Mouse (Mus musculus) lung, embryonic 15.5 days (tissue): Measurements from ENCODE around the gene Dcst1. TPM values are rescaled to one million over a fixed set of nuclear protein-coding genes. Genes with fewer than 3 reads are reported as not detected.
A peak's percentile ranks its signal among the peaks of the same experiment; 100 is the strongest.

Source experiments
- ATAC-seq: fragments of 200-750 bp; cut with Nextera tagmentation; 2 replicates; pipeline ENCODE4 v1.8.0; 2017; ENCODE audit warnings: moderate number of reproducible peaks, borderline replicate concordance; ENCODE audit not compliant: low FRiP score, low TSS enrichment; ENCODE audit errors: extremely low read depth
- H3K27ac ChIP-seq: fragments of 300-500 bp; sonication (generic); 2 replicates; pipeline ENCODE4 v1.5.1; 2015; ENCODE audit warnings: moderate library complexity, mild to moderate bottlenecking, inconsistent platforms
- H3K27me3 ChIP-seq: fragments of 300-500 bp; sonication (generic); 2 replicates; pipeline ENCODE4 v1.6.1; 2015; ENCODE audit warnings: inconsistent platforms
- H3K36me3 ChIP-seq: fragments of 300-500 bp; sonication (generic); 2 replicates; pipeline ENCODE4 v1.6.1; 2015; ENCODE audit warnings: inconsistent platforms
- H3K4me1 ChIP-seq: fragments of 300-500 bp; sonication (generic); 2 replicates; pipeline ENCODE4 v1.6.1; 2015; ENCODE audit warnings: inconsistent platforms
- H3K4me2 ChIP-seq: fragments of 300-500 bp; sonication (generic); 2 replicates; pipeline ENCODE4 v1.6.1; 2015; ENCODE audit warnings: inconsistent platforms, mild to moderate bottlenecking, moderate library complexity
- H3K4me3 ChIP-seq: fragments of 300-500 bp; sonication (generic); 2 replicates; pipeline ENCODE4 v1.5.1; 2015; ENCODE audit warnings: mild to moderate bottlenecking, inconsistent platforms
- H3K9ac ChIP-seq: fragments of 300-500 bp; sonication (generic); 2 replicates; pipeline ENCODE4 v1.6.1; 2015; ENCODE audit warnings: inconsistent platforms
- H3K9me3 ChIP-seq: fragments of 300-500 bp; sonication (generic); 2 replicates; pipeline ENCODE4 v1.6.1; 2016; ENCODE audit warnings: inconsistent platforms
- WGBS: fragments of 180-500 bp; shearing (Covaris S2); methylation state at CpG from one replicate; pipeline ENCODE4 v1.1.7; 2015; 5-methylcytosine and 5-hydroxymethylcytosine counted together
- polyA plus RNA-seq: library from polyadenylated mRNA; unstranded; fragments of >200 nt; fragmentation: Nextera tagmentation; extraction: Ambion mirVana; gene quantifications from 2 replicates; pipeline ENCODE4 v1.2.1, GENCODE M21; 2015

Gene Dcst1
- polyA plus RNA-seq, 1 experiment from 2014 or later = 0.21 TPM

DNA sequence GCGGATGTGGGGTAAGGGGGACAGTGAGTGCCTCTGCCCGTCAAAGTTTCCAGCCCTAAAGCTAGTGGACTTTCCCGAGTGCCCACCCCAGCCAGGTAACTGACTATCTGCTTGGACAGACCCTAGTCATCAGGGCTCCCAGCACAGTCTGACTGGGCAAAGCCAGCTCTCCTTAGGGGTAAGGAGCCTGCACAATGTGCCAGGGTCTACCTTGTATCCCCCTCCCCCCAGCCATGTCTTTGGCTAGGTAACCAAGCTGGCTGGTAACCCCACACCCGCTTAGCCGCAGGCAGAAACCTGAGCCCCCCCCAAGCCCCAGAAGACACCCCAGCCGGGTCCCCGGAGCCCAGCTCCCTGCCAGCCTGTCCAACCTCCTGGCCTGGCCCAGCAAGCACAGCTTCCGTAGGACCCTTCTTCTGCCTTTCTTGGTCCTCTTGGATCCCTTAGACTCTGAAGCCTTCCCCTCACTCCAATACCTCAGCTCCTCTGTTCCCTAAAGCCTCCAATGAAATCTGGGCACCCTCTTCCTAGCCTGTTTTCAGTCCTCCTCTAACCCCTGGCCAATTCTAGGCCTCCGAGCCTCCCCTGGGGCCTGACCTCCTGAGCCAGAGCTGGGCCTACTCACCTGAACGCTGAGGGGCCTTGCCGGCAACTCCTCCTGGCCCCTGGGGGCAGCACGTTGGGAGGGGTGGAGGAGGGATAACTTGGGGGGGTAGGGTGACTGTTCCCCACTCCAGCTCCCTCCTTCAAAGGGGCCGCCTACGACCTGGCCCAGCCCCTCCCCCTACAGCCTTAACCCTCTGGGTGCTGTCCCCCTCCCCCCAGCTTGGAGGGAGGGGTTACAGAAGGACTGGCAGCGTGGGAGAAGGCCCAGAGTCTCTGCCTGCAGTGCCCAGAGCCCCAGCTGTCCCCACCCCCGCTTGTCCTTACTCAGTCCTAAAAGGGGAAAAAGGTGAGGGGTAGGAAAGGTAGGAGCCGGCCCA, 21.7 kb upstream of the Dcst1 start:
- Histone ChIP-seq H3K4me2 (peak overlapping the region; percentile 22; the same call in 1 of the 2 replicates), H3K27me3 (no peaks in the 10 kb centered on the region), H3K4me1 (peaks cover 75% of the 10 kb centered on the region), H3K9me3 (no peaks in the 10 kb centered on the region), H3K27ac (peak overlapping the region; percentile 27; the same call in 1 of the 2 replicates), H3K9ac (0 out of 2 replicates have a peak overlapping the region, but pooled peaks have one; percentile 4), H3K36me3 (no peaks in the 10 kb centered on the region), H3K4me3 (0 out of 2 replicates have a peak overlapping the region, but pooled peaks have one; percentile 1)
- ATAC-seq = no peak
- 54% methylated on average over 17 of the region's 17 CpGs for whole genome bisulfite sequencing

GRCm38 (mm10) chr3:89385451-89385850, 20.4 kb upstream of the Dcst1 start:
- Histone ChIP-seq H3K9ac (no peak overlapping the region), H3K36me3 (peaks cover 5% of the 10 kb centered on the region)
- no peak for ATAC-seq

DNA sequence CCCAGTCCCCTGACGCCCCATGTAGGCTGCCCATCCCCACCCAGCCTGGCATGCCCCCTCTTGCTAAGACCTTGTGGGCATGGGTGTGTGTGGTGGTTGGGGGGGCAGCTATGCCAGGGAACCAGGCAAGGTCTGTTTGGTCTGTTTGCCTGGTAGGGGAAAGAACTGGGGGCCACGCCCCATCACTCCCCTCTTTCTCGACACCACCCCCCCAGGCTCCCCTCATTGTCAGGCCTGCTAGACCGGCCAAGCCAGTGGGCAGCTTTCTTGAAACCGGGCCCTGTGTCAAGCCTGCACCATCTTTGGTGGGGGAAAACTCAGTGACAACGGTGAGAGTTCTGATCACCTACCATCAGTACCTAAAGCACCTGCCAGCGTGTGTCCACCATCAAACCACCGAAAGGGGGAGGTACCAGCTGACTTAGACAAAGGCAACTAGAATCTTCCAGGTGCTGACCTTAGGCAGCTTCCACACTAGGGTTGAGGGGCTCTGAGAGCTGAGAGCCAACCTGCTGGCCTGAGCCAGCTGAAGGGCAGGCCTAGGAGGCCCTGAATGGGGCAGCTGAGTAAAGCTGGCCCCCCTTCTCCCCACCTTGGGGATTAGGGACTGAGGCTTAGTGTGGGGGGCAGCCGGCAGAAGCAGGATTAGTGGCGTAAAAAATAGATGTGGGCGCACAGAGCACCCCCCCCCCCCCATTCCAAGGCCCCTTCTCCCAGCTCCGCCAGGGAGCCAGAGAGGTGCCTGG, 19.5 kb upstream of the Dcst1 start:
- ATAC-seq = no peak
- 70% methylated on average over 10 of the region's 12 CpGs for WGBS
- H3K4me1 ChIP-seq = peaks cover 53% of the 10 kb centered on the region

More at GRCm38 (mm10) chr3:89385451-89385850, 20.4 kb upstream of the Dcst1 start:
- H3K9me3 ChIP-seq = no peaks in the 10 kb centered on the region
- no peak overlapping the region for H3K4me3 ChIP-seq
- H3K4me1 ChIP-seq = peaks cover 62% of the 10 kb centered on the region
- no peaks in the 10 kb centered on the region for H3K27me3 ChIP-seq
- no peak overlapping the region for H3K4me2 ChIP-seq
- H3K27ac ChIP-seq = no peak overlapping the region
- 29% methylated on average over 9 of the region's 11 CpGs for WGBS

DNA sequence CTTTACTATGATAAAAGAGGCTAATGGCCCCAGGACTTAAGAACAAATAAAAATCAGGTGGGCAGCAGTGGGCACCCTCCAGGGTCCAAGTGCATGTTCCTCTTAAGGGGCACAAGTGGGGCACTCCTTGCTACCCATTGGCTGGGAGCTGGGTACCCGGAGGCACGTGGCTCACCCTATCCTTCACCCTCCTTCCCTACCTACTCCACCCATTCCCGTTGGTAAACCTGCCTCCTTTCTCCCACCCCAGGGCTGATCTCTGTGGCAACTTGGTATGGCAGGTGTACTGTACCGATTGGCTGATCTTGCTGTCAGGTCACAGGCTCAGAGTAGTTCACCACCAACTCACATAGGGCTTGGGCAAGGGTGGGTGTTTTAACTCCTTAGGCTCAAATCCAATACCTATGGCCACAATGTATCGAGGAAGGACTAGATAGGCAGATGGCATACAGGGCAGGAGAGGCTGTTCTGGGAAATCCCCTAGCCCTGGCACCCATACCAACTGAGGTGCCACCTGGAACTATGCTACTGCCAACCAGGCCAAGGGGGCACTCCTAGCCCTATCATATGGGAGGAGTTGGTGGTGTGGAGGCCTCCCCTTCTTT, 18.7 kb upstream of the Dcst1 start:
- no peak for ATAC-seq

More for the DNA sequence above, 19.5 kb upstream of the Dcst1 start:
- no peaks in the 10 kb centered on the region for H3K9me3 ChIP-seq
- H3K27ac ChIP-seq = peak overlapping the region; percentile 44; the same call in 1 of the 2 replicates
- no peak overlapping the region for H3K4me3 ChIP-seq
- H3K36me3 ChIP-seq = peaks cover 15% of the 10 kb centered on the region
- H3K9ac ChIP-seq = no peak overlapping the region
- H3K4me2 ChIP-seq = peak overlapping the region; percentile 16; the same call in 1 of the 2 replicates
- no peaks in the 10 kb centered on the region for H3K27me3 ChIP-seq

DNA sequence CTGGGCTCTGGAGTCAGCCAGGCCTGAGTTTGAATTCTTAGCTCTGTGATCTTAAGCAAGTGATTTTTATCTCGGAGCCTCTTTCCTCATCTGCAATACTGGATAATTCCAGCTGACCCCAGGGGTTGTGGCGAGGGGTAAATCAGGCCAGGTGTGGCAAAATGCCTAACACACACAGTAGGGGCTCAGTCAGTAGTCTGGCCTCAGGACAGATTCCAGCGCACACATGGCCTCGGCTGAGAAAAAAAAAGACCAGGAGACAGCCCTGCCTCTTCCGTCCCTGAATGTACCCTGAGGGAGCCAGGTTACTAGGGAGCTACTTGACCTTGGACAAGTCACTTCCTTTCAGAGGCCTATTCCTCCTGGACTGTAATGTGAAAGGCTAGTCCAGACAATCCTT, 17.9 kb upstream of the Dcst1 start:
- Histone ChIP-seq H3K9me3 (no peaks in the 10 kb centered on the region), H3K27ac (peak overlapping the region; percentile 24; the same call in 1 of the 2 replicates), H3K4me3 (no peak overlapping the region), H3K4me2 (no peak overlapping the region), H3K9ac (no peak overlapping the region), H3K27me3 (no peaks in the 10 kb centered on the region), H3K4me1 (peaks cover 56% of the 10 kb centered on the region), H3K36me3 (peaks cover 18% of the 10 kb centered on the region)
- WGBS = 79% methylated on average over 5 of the region's 5 CpGs
- ATAC-seq = no peak

More for the DNA sequence above, 18.7 kb upstream of the Dcst1 start:
- Histone ChIP-seq H3K4me3 (no peak overlapping the region), H3K4me2 (peak overlapping the region; percentile 16; the same call in 1 of the 2 replicates), H3K27me3 (no peaks in the 10 kb centered on the region), H3K4me1 (peaks cover 56% of the 10 kb centered on the region), H3K9ac (no peak overlapping the region), H3K9me3 (no peaks in the 10 kb centered on the region), H3K36me3 (peaks cover 18% of the 10 kb centered on the region), H3K27ac (0 out of 2 replicates have a peak overlapping the region, but pooled peaks have one; percentile 24)
- WGBS = 73% methylated on average over 5 of the region's 5 CpGs

GRCm38 (mm10) chr3:89382033-89382882, 17.2 kb upstream of the Dcst1 start:
- H3K4me1 ChIP-seq = peaks cover 56% of the 10 kb centered on the region
- WGBS = 86% methylated on average over 9 of the region's 9 CpGs
- ATAC-seq = no peak
- no peak overlapping the region for H3K4me2 ChIP-seq
- no peak overlapping the region for H3K4me3 ChIP-seq
- H3K9me3 ChIP-seq = no peaks in the 10 kb centered on the region
- H3K36me3 ChIP-seq = peaks cover 18% of the 10 kb centered on the region
- H3K27ac ChIP-seq = no peak overlapping the region
- H3K9ac ChIP-seq = no peak overlapping the region
- no peaks in the 10 kb centered on the region for H3K27me3 ChIP-seq

DNA sequence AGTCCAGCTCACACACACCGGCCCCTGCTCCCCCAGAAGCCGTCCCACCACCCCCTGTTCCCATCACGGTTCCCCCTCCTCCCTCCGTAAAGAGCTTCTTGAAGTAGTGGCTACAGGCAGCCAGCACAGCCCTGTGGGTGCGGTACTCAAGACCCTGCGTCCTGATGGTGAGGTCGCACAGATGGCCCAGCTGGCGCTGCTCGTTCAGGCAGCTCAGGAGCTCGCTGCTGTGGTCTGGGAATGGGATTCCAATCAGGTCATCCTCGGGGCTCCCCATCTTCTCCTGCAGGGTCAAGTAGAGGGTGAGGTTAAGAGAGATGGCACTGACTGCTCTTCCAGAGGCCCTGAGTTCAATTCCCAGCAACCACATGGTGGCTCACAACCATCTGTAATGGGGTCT, 16.2 kb upstream of the Dcst1 start:
- WGBS = 71% methylated on average over 11 of the region's 11 CpGs
- no peak overlapping the region for H3K9ac ChIP-seq

DNA sequence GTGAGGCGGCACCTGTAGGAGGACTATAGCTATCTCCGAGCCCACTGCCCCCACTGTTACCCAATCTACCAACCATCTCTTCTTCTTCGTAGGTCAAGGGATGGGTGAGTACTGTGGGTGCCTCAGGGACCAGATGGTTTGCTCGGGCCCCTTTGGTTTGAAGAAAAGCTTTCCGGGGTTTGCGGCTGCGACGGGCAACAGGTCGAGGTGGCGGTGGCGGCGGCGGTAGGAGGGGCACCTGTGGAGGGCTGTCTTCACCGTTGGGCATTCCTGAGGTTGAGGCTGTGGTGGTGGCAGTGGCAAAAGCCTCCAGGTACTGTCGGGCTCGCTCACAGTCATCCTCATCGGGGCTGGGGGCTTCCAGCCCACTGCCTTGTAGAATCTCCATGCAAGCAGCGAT, 15.7 kb upstream of the Dcst1 start:
- H3K9me3 ChIP-seq = no peaks in the 10 kb centered on the region
- no peak overlapping the region for H3K9ac ChIP-seq
- no peak overlapping the region for H3K4me2 ChIP-seq
- ATAC-seq = no peak
- H3K27me3 ChIP-seq = no peaks in the 10 kb centered on the region
- peaks cover 18% of the 10 kb centered on the region for H3K36me3 ChIP-seq
- no peak overlapping the region for H3K27ac ChIP-seq
- H3K4me3 ChIP-seq = no peak overlapping the region
- H3K4me1 ChIP-seq = peaks cover 46% of the 10 kb centered on the region
- WGBS = 91% methylated on average over 18 of the region's 18 CpGs

More for the DNA sequence above, 16.2 kb upstream of the Dcst1 start:
- Histone ChIP-seq H3K27ac (no peak overlapping the region), H3K36me3 (peaks cover 18% of the 10 kb centered on the region), H3K4me3 (no peak overlapping the region), H3K27me3 (no peaks in the 10 kb centered on the region), H3K4me1 (peaks cover 47% of the 10 kb centered on the region), H3K4me2 (no peak overlapping the region), H3K9me3 (no peaks in the 10 kb centered on the region)
- no peak for ATAC-seq

DNA sequence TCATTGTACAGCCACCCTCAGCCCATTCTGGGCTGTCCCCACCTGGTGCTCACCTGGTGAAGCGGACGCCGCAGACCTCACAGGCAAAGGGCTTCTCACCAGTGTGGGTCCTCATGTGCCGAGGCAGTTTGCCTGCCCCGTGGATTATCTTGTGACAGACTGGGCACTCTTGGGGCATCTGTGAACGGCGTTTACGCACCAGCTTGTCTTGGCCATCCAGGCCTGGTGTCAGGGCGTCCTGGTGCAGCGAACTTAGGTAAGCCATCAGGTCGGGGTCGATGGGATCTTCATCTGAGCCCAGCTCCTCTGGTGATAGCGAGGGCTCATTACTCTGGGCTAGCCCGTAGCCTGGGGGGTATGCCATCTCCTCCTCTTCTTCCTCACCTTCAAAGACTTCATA, 15.2 kb upstream of the Dcst1 start:
- H3K4me3 ChIP-seq = no peak overlapping the region
- no peak overlapping the region for H3K9ac ChIP-seq
- H3K27me3 ChIP-seq = no peaks in the 10 kb centered on the region
- H3K4me1 ChIP-seq = peaks cover 42% of the 10 kb centered on the region
- no peaks in the 10 kb centered on the region for H3K9me3 ChIP-seq
- H3K36me3 ChIP-seq = peaks cover 18% of the 10 kb centered on the region
- no peak for ATAC-seq
- H3K4me2 ChIP-seq = no peak overlapping the region
- no peak overlapping the region for H3K27ac ChIP-seq
- WGBS = 91% methylated on average over 14 of the region's 14 CpGs

- H3K4me2 ChIP-seq = peak overlapping the region; percentile 85
These were observed 14.5 kb upstream of the Dcst1 start for GRCm38 (mm10) chr3:89379388-89380131.

More at GRCm38 (mm10) chr3:89379388-89380131, 14.5 kb upstream of the Dcst1 start:
- H3K36me3 ChIP-seq = peaks cover 18% of the 10 kb centered on the region
- H3K9me3 ChIP-seq = no peaks in the 10 kb centered on the region
- no peak overlapping the region; the same call in 1 of the 2 replicates for H3K4me3 ChIP-seq
- H3K27ac ChIP-seq = no peak overlapping the region
- peaks cover 35% of the 10 kb centered on the region for H3K4me1 ChIP-seq
- no peak overlapping the region for H3K9ac ChIP-seq
- no peaks in the 10 kb centered on the region for H3K27me3 ChIP-seq
- ATAC-seq = no peak
- 86% methylated on average over 31 of the region's 31 CpGs for WGBS
